Mouse (Mus musculus): ENCODE measurements around the gene Krt15. TPM values are rescaled to one million over a fixed set of nuclear protein-coding genes. Genes with fewer than 3 reads are reported as not detected.

Krt15 gene
- 0.34 and 0.35 TPM in 2 replicates for polyA plus RNA-seq (2015; fragmentation: Nextera tagmentation; extraction: Ambion mirVana)

GRCm38 (mm10) chr11:100135731-100136130 lies at the start of gene Krt15:
Gene Krt15 (minus strand): TSS chr11:100135928.
- no peaks in the 10 kb centered on the region for H3K36me3 ChIP-seq (ENCODE audit: poor library complexity, severe bottlenecking)
- H3K27me3 ChIP-seq, result no peaks in the 10 kb centered on the region
- no peak within 1 kb of the TSS for H3K4me2 ChIP-seq
- no peak within 1 kb of the TSS for H3K27ac ChIP-seq
- H3K4me3 ChIP-seq, result no peak within 1 kb of the TSS
- ATAC-seq, result no peak
- no peaks in the 10 kb centered on the region for H3K9me3 ChIP-seq (replicated peaks)
- 76% methylated on average over 7 of the region's 7 CpGs for WGBS
- H3K9ac ChIP-seq, result no peak within 1 kb of the TSS
- peaks cover 22% of the 10 kb centered on the region for H3K4me1 ChIP-seq

GRCm38 (mm10) chr11:100181725-100182124 lies 46.0 kb upstream of the Krt15 start:
- Histone ChIP-seq H3K27me3 (no peaks in the 10 kb centered on the region), H3K36me3 (ENCODE audit: poor library complexity, severe bottlenecking) (no peaks in the 10 kb centered on the region), H3K27ac (no peak overlapping the region), H3K9me3 (replicated peaks) (no peaks in the 10 kb centered on the region), H3K4me2 (no peak overlapping the region), H3K9ac (no peak overlapping the region), H3K4me3 (no peak overlapping the region), H3K4me1 (no peaks in the 10 kb centered on the region)
- ATAC-seq, result no peak
- WGBS, result 84% methylated on average over 7 of the region's 7 CpGs

DNA sequence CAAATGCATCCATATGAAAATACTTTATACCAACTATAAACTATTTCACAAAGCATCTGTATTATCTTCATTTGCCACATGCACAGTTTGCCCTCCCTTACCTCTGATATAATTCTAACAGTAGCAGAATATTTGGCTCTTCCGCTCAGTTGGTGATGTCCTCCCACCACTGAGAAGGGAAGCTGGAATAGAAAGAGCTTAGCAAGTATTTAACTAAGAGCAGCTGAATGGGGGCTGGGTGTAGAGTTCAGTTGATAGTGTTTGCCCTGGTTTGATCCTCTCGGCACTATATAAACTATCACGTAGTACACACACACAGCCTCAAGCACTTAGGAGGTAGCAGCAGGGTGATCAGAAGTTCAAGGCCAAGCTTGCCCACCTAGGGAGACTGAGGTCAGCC lies 43.5 kb upstream of the Krt15 start:
- Histone ChIP-seq H3K4me1 (no peaks in the 10 kb centered on the region), H3K4me3 (no peak overlapping the region), H3K9ac (no peak overlapping the region), H3K27me3 (no peaks in the 10 kb centered on the region), H3K9me3 (replicated peaks) (no peaks in the 10 kb centered on the region), H3K27ac (no peak overlapping the region), H3K4me2 (no peak overlapping the region), H3K36me3 (ENCODE audit: poor library complexity, severe bottlenecking) (no peaks in the 10 kb centered on the region)
- no peak for ATAC-seq
- WGBS, result 89% methylated on average over 3 of the region's 3 CpGs

DNA sequence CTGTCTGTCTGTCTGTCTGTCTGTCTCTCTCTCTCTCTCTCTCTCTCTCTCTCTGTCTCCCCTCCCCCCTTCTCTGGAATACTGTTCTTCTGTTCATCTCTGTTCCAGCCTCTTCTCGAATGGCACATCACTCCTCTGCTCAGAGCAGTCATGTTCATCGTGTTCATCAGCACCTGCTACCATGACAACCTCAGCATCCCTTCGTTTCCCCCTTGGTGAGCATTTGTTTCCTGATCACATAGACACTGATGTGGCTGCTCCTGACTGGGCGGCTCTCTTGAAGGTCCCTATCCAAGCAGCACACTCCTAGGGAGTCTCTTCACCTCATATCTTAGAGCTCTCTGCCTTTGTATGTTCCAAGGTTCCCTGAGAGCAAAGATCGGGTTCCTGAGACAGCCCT lies 42.6 kb upstream of the Krt15 start:
- no peaks in the 10 kb centered on the region for H3K27me3 ChIP-seq
- 77% methylated on average over 5 of the region's 5 CpGs for WGBS
- no peak overlapping the region for H3K9ac ChIP-seq
- H3K4me1 ChIP-seq, result no peaks in the 10 kb centered on the region
- H3K4me2 ChIP-seq, result no peak overlapping the region
- no peaks in the 10 kb centered on the region for H3K36me3 ChIP-seq (ENCODE audit: poor library complexity, severe bottlenecking)
- ATAC-seq, result no peak
- no peaks in the 10 kb centered on the region for H3K9me3 ChIP-seq (replicated peaks)
- no peak overlapping the region for H3K4me3 ChIP-seq
- H3K27ac ChIP-seq, result no peak overlapping the region

DNA sequence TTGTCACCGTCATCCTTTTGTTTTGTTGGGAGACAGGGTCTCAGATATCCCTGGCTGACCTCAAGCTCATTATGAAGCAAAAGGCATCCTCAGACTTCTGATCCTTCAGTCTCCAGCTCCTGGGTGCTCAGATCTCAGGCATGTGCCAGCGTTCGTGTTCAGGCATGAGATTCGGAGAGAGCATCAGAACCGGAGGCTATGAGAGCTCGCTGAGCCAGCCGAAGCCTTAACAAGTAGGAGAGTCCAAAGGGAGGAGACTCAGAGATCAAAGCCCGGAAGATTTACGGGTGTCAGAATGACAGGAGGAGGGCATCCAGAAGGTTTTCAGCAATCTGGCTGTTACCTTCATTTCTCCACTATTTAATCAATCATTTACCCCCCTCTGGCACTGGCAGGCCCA lies 41.1 kb upstream of the Krt15 start:
- H3K27me3 ChIP-seq, result no peaks in the 10 kb centered on the region
- 91% methylated on average over 9 of the region's 9 CpGs for WGBS
- no peaks in the 10 kb centered on the region for H3K36me3 ChIP-seq (ENCODE audit: poor library complexity, severe bottlenecking)
- H3K9me3 ChIP-seq (replicated peaks), result no peaks in the 10 kb centered on the region
- H3K27ac ChIP-seq, result no peak overlapping the region
- H3K9ac ChIP-seq, result no peak overlapping the region
- H3K4me2 ChIP-seq, result no peak overlapping the region
- H3K4me3 ChIP-seq, result no peak overlapping the region
- no peaks in the 10 kb centered on the region for H3K4me1 ChIP-seq
- ATAC-seq, result no peak

DNA sequence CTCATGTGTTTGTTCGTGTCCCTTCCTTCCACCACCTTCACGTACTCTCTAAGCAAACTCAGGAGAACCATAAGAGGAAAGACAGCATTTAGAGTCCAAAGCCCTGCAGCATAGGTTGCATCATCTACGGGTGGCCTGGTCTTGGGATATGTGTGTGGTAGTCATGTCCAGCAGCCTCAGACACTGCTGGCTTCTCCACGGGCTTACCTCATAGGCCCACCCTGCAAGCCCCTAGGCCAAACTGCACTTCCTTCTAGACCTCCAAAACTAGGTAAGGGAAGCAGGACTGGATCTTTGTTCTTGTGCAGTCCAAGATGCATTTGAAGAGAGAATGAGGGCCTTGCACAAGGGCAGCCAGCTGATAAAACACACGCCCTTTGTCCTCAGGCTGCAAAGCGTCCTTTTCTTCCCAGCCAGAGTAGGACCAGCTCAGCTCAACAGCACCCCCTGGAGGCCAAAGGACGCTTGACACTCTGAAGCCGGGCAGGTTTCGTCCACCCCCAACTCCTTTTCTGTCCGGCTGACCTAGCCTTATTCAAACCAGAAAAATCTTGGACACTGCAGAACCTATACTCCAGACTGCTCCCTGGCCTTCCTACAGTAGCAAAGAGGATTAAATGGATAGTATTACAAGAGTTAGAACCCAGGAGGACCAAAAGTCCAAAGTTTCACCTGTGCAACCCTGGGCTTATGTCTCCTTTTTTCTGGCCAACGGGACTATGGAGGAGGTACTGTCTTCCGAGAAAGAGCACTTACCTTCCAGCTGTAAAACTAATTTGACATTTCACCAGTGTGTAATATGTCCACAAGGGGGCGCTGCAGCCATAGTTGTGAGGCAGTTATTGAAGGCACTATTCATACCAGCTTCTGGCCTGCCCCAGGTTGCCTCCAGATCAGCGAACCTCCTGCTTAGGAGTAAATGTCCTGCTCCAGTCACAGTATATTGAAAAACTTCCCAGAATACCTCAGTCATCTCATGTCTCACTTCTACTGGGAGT lies 33.3 kb upstream of the Krt15 start:
- Histone ChIP-seq H3K4me3 (no peak overlapping the region), H3K4me2 (no peak overlapping the region), H3K36me3 (ENCODE audit: poor library complexity, severe bottlenecking) (no peaks in the 10 kb centered on the region), H3K9ac (no peak overlapping the region), H3K4me1 (no peaks in the 10 kb centered on the region), H3K27ac (no peak overlapping the region), H3K9me3 (replicated peaks) (no peaks in the 10 kb centered on the region), H3K27me3 (no peaks in the 10 kb centered on the region)
- WGBS, result 29% methylated on average over 14 of the region's 14 CpGs
- ATAC-seq, result peak; percentile 53; the same call in 1 of the 2 replicates

GRCm38 (mm10) chr11:100168071-100168470 lies 32.3 kb upstream of the Krt15 start:
- Histone ChIP-seq H3K9me3 (replicated peaks) (no peaks in the 10 kb centered on the region), H3K27me3 (no peaks in the 10 kb centered on the region), H3K36me3 (ENCODE audit: poor library complexity, severe bottlenecking) (no peaks in the 10 kb centered on the region), H3K4me2 (no peak overlapping the region), H3K27ac (no peak overlapping the region), H3K9ac (no peak overlapping the region), H3K4me3 (no peak overlapping the region), H3K4me1 (no peaks in the 10 kb centered on the region)
- no peak for ATAC-seq
- 80% methylated on average over 8 of the region's 8 CpGs for WGBS

- no peaks in the 10 kb centered on the region for H3K27me3 ChIP-seq
- no peaks in the 10 kb centered on the region for H3K4me1 ChIP-seq
- H3K9ac ChIP-seq, result no peak overlapping the region
- no peaks in the 10 kb centered on the region for H3K36me3 ChIP-seq (ENCODE audit: poor library complexity, severe bottlenecking)
- no peaks in the 10 kb centered on the region for H3K9me3 ChIP-seq (replicated peaks)
- WGBS, result 68% methylated on average over 7 of the region's 7 CpGs
- H3K4me3 ChIP-seq, result no peak overlapping the region
- no peak overlapping the region for H3K27ac ChIP-seq
- H3K4me2 ChIP-seq, result no peak overlapping the region
- ATAC-seq, result no peak
Observed at GRCm38 (mm10) chr11:100164392-100164791, 28.7 kb upstream of the Krt15 start.

GRCm38 (mm10) chr11:100157908-100158477 lies 22.3 kb upstream of the Krt15 start:
- WGBS, result 64% methylated on average over 6 of the region's 6 CpGs
- Histone ChIP-seq H3K4me3 (no peak overlapping the region), H3K9me3 (replicated peaks) (no peaks in the 10 kb centered on the region)

GRCm38 (mm10) chr11:100157331-100157730 lies 21.6 kb upstream of the Krt15 start:
- H3K27me3 ChIP-seq, result no peaks in the 10 kb centered on the region
- H3K4me3 ChIP-seq, result no peak overlapping the region
- WGBS, result 85% methylated on average over 3 of the region's 3 CpGs
- H3K4me2 ChIP-seq, result no peak overlapping the region
- no peak overlapping the region for H3K9ac ChIP-seq
- no peak overlapping the region for H3K27ac ChIP-seq
- H3K9me3 ChIP-seq (replicated peaks), result no peaks in the 10 kb centered on the region
- ATAC-seq, result no peak
- H3K4me1 ChIP-seq, result no peaks in the 10 kb centered on the region
- H3K36me3 ChIP-seq (ENCODE audit: poor library complexity, severe bottlenecking), result no peaks in the 10 kb centered on the region

More at GRCm38 (mm10) chr11:100157908-100158477, 22.3 kb upstream of the Krt15 start:
- no peaks in the 10 kb centered on the region for H3K36me3 ChIP-seq (ENCODE audit: poor library complexity, severe bottlenecking)
- no peaks in the 10 kb centered on the region for H3K27me3 ChIP-seq
- ATAC-seq, result no peak
- no peak overlapping the region for H3K4me2 ChIP-seq
- H3K27ac ChIP-seq, result no peak overlapping the region
- no peaks in the 10 kb centered on the region for H3K4me1 ChIP-seq
- H3K9ac ChIP-seq, result no peak overlapping the region

GRCm38 (mm10) chr11:100155497-100156255 lies 19.9 kb upstream of the Krt15 start:
- WGBS, result 76% methylated on average over 8 of the region's 8 CpGs
- ATAC-seq, result no peak
- H3K36me3 ChIP-seq (ENCODE audit: poor library complexity, severe bottlenecking), result no peaks in the 10 kb centered on the region
- H3K4me2 ChIP-seq, result no peak overlapping the region
- no peaks in the 10 kb centered on the region for H3K9me3 ChIP-seq (replicated peaks)
- H3K4me3 ChIP-seq, result no peak overlapping the region
- H3K27me3 ChIP-seq, result no peaks in the 10 kb centered on the region
- H3K27ac ChIP-seq, result no peak overlapping the region
- no peak overlapping the region for H3K9ac ChIP-seq
- no peaks in the 10 kb centered on the region for H3K4me1 ChIP-seq
